Comparison of ENCODE assay signal across 29 mouse cellular contexts in the genomic region with DNA sequence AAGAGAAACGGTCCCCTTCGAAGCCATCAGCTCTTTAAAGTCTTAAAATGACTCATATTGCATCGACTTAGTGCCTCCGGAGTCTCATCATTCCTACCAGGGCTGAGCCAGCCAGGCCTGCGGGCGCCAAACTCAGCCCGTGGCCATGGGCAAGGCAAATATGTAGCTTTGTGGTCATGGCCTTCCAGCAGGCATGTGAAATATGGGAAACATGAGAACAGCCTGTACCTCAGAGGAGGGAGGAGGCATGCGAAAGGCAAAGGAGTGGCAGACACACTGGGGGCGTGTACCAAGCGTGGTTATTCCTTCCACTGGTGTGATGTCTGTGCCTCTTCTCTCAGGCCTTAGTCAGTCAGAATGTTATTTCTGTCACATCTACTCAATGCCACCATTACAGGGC.
A peak's percentile ranks its signal among the peaks of the same experiment; 100 is the strongest.
DNase-seq lines count a peak whose midpoint lies in the region; TF ChIP-seq lines count a peak whose summit lies in the region.
"Had no signal": no experiment of that assay in that cellular context is flagged by ENCODE, and none has a peak within 500 bp of the region (broad histone marks: within the 10 kb centered on the region; RNA-seq: fewer than 3 reads in every experiment).

No protein-coding gene starts in this region.

- peak; percentile 64 for DNase-seq in gastrocnemius, adult 2 months
- no peak for DNase-seq in gastrocnemius, postnatal 4 days (ENCODE audit: low spot score in 2 of 2)
- DNase-seq in 3134 (ENCODE audit: extremely low read depth, insufficient read length, low spot score) = peak; percentile 90
- DNase-seq in Muller cell, postnatal 12 days (ENCODE audit: inconsistent ontology term) = peak; percentile 29
- peak; percentile 64 for DNase-seq in gastrocnemius, postnatal 25 days
- DNase-seq in urinary bladder, postnatal 25 days (ENCODE audit: low spot score) = no peak
- no peak for DNase-seq in adrenal gland, postnatal 14 days
- DNase-seq in left cerebral cortex, adult 8-10 months (ENCODE audit: low spot score in 2 of 2) = no peak
- DNase-seq: adrenal gland, postnatal 36 days; cerebellum, adult 18-20 months; cerebellum, postnatal 10 days; forebrain, postnatal 0 days; heart, adult 11 months; heart, postnatal 4 days; kidney, adult 9 months; kidney, postnatal 14 days; layer of hippocampus, adult 9-11 months; lung, embryonic 14.5 days; lung, postnatal 14 days; right cerebral cortex, adult 18-20 months; right cerebral cortex, postnatal 4 days; thymus, adult 2 months; thymus, postnatal 36 days had no signal

- peak overlapping the region; percentile 7; the same call in 1 of the 2 replicates for H3K4me3 ChIP-seq in gastrocnemius, adult 2 months
- H3K4me3 ChIP-seq: forebrain, embryonic 12.5 days; heart, embryonic 10.5 days; heart, embryonic 15.5 days; liver, embryonic 15.5 days; neural tube, embryonic 12.5 days had no signal

- TF ChIP-seq CTCF in gastrocnemius, adult 2 months (IDR thresholded peaks at IDR 0.05) = no peak

- intact Hi-C loops in gastrocnemius, adult 2 months (cut with DNase I) = loop anchor here (2.0 kb wide), 1 partner anchor 114 kb away; no protein-coding TSS in a partner anchor

- peak overlapping the region; percentile 78 for H3K27ac ChIP-seq in gastrocnemius, adult 2 months
- H3K27ac ChIP-seq: forebrain, embryonic 12.5 days; heart, embryonic 10.5 days; heart, embryonic 15.5 days; hindbrain, embryonic 14.5 days; liver, embryonic 15.5 days; neural tube, embryonic 12.5 days had no signal

Comparison
In these comparisons a context has a peak if more than half of its experiments do, and no peak if none do; other contexts are left out.
1. DNase-seq: peak in gastrocnemius, adult 2 months (single experiment), 3134 (single experiment), Muller cell, postnatal 12 days (single experiment) and gastrocnemius, postnatal 25 days (single experiment); none in gastrocnemius, postnatal 4 days (0 of 2), urinary bladder, postnatal 25 days (single experiment), adrenal gland, postnatal 14 days (single experiment) and left cerebral cortex, adult 8-10 months (0 of 2).